Mouse (Mus musculus): ENCODE results near the gene Mylip. TPM values are rescaled to one million over a fixed set of nuclear protein-coding genes. Genes with fewer than 3 reads are reported as not detected.
A peak's percentile ranks its signal among the peaks of the same experiment; 100 is the strongest.

Gene Mylip
- polyA plus RNA-seq, 2 experiments, result 10.9 to 29.6 TPM

- no peaks in the 10 kb centered on the region for H3K36me3 ChIP-seq (ENCODE audit: control insufficient read depth, insufficient read depth, low read length)
- DNase-seq (ENCODE audit: low spot score) (no peak), ATAC-seq (ENCODE audit: low FRiP score, low read depth) (no peak)
- TF ChIP-seq POLR2A (IDR thresholded peaks at IDR 0.05; ENCODE audit: borderline replicate concordance, extremely low read depth, insufficient read depth, insufficient read length), result no peak
- H3K4me3 ChIP-seq (replicated peaks; ENCODE audit: low read length), result no peak overlapping the region
- no peak overlapping the region for H3K9ac ChIP-seq (ENCODE audit: low read depth, low read length, severe bottlenecking)
- H3K4me1 ChIP-seq (ENCODE audit: control insufficient read depth, insufficient read depth, low read length), result peaks cover 14% of the 10 kb centered on the region
- no peak overlapping the region for H3K4me2 ChIP-seq (replicated peaks; ENCODE audit: low read depth, low read length, severe bottlenecking)
- 59% methylated on average over 9 of the region's 9 CpGs for WGBS
- H3K27me3 ChIP-seq (ENCODE audit: control insufficient read depth, insufficient read depth, low read length), result no peaks in the 10 kb centered on the region
- no peaks in the 10 kb centered on the region for H3K9me3 ChIP-seq (ENCODE audit: control insufficient read depth, low read length)
- H3K27ac ChIP-seq (replicated peaks; ENCODE audit: low read depth, low read length), result no peak overlapping the region
Observed at GRCm38 (mm10) chr13:45453033-45453432, 63.5 kb downstream of the Mylip start.

DNA sequence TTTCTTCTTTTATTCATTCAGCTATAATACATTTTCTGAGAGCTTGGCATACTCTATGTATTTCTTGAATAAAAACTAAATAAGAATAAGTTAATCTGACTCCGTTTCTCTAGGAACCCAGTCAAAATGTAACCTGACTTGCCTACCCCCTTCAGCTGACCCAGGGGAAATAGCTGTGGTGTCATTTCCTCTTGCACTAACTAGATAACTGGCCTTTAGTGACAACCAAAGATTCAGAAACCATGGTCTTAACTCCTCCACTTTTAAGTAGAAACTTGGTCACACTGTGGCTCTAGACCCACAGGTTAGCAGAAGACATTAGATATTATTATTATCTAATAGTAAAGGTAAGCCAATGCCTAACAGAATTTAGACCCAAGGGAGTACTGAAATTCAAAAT lies 64.5 kb downstream of the Mylip start:
- H3K27ac ChIP-seq (replicated peaks; ENCODE audit: low read depth, low read length), result peak overlapping the region; percentile 27; the same call in 1 of the 2 replicates
- no peak overlapping the region for H3K4me3 ChIP-seq (replicated peaks; ENCODE audit: low read length)
- no peak overlapping the region for H3K4me2 ChIP-seq (replicated peaks; ENCODE audit: low read depth, low read length, severe bottlenecking)
- H3K4me1 ChIP-seq (ENCODE audit: control insufficient read depth, insufficient read depth, low read length), result peaks cover 14% of the 10 kb centered on the region
- no peaks in the 10 kb centered on the region for H3K9me3 ChIP-seq (ENCODE audit: control insufficient read depth, low read length)
- DNase-seq (ENCODE audit: low spot score), result no peak
- ATAC-seq (ENCODE audit: low FRiP score, low read depth), result no peak
- H3K36me3 ChIP-seq (ENCODE audit: control insufficient read depth, insufficient read depth, low read length), result no peaks in the 10 kb centered on the region
- 74% methylated on average over 1 of the region's 1 CpGs for WGBS
- no peak overlapping the region for H3K9ac ChIP-seq (ENCODE audit: low read depth, low read length, severe bottlenecking)
- H3K27me3 ChIP-seq (ENCODE audit: control insufficient read depth, insufficient read depth, low read length), result no peaks in the 10 kb centered on the region
- no peak for TF ChIP-seq POLR2A (IDR thresholded peaks at IDR 0.05; ENCODE audit: borderline replicate concordance, extremely low read depth, insufficient read depth, insufficient read length)

DNA sequence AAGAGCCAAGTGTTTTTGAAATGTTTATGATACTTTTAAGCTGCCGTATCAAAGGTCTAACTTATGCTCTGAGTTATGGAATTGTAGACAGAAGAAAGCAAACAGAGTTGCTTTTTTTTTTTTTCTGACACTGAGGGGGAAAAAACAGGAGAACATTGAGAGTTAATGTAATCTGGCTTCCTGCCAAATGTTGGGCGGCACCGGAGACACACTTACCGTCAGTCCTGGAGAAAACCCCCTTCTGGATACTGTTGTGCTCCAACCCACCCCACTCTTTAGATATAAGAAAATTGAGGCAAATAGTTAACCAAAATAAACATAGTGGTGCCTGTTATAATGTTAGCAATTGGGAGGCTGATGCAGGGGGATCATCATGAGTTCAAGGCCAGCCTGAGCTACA lies 65.1 kb downstream of the Mylip start:
- H3K4me2 ChIP-seq (replicated peaks; ENCODE audit: low read depth, low read length, severe bottlenecking), result no peak overlapping the region
- ATAC-seq (ENCODE audit: low FRiP score, low read depth), result no peak
- H3K4me3 ChIP-seq (replicated peaks; ENCODE audit: low read length), result no peak overlapping the region
- H3K9me3 ChIP-seq (ENCODE audit: control insufficient read depth, low read length), result no peaks in the 10 kb centered on the region
- WGBS, result 12% methylated on average over 4 of the region's 4 CpGs
- H3K4me1 ChIP-seq (ENCODE audit: control insufficient read depth, insufficient read depth, low read length), result peaks cover 14% of the 10 kb centered on the region
- no peak overlapping the region for H3K9ac ChIP-seq (ENCODE audit: low read depth, low read length, severe bottlenecking)
- DNase-seq (ENCODE audit: low spot score), result peak; percentile 50
- TF ChIP-seq POLR2A (IDR thresholded peaks at IDR 0.05; ENCODE audit: borderline replicate concordance, extremely low read depth, insufficient read depth, insufficient read length), result no peak
- H3K36me3 ChIP-seq (ENCODE audit: control insufficient read depth, insufficient read depth, low read length), result no peaks in the 10 kb centered on the region
- H3K27me3 ChIP-seq (ENCODE audit: control insufficient read depth, insufficient read depth, low read length), result no peaks in the 10 kb centered on the region
- H3K27ac ChIP-seq (replicated peaks; ENCODE audit: low read depth, low read length), result peak overlapping the region; percentile 27; the same call in 1 of the 2 replicates

DNA sequence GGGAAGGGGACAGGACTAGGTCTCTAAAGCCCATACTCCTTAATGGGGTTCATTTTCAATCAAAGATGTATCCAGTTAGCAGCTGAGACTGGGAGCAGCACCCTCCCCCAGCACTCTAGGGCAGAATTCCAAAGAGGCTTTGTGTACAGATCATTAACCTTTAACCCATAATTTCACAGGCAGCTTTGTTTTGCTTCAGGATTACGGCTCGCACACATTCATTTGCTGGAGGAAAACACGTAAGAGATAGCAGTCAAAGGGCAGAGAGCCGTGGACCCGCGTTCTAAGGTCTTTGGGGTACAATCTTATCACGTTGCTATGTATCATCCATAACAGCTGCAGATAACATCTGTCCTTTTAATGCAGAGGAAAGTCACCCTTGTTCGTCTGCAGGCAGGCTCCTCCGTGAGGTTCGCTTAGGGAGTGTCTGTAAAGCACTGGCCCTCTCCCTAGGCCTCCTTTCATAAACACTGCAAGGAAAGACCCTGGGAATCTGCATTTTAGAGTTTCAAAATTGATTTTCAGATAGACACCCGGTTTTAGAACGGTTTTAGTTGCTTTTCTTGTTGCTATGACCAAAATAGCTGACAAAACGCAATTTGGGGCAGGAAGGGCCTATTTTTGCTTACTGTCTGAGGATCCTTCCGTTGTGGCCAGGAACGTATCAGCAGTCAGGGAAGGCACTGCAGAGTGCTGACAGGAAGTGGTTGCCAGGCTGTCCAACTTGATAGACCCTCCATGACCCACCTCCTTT lies 65.7 kb downstream of the Mylip start:
- Histone ChIP-seq H3K4me2 (replicated peaks; ENCODE audit: low read depth, low read length, severe bottlenecking) (no peak overlapping the region), H3K4me3 (replicated peaks; ENCODE audit: low read length) (no peak overlapping the region), H3K9me3 (ENCODE audit: control insufficient read depth, low read length) (no peaks in the 10 kb centered on the region), H3K27ac (replicated peaks; ENCODE audit: low read depth, low read length) (0 out of 2 replicates have a peak overlapping the region, but pooled peaks have one; percentile 27), H3K9ac (ENCODE audit: low read depth, low read length, severe bottlenecking) (no peak overlapping the region), H3K36me3 (ENCODE audit: control insufficient read depth, insufficient read depth, low read length) (no peaks in the 10 kb centered on the region), H3K4me1 (ENCODE audit: control insufficient read depth, insufficient read depth, low read length) (peaks cover 14% of the 10 kb centered on the region), H3K27me3 (ENCODE audit: control insufficient read depth, insufficient read depth, low read length) (no peaks in the 10 kb centered on the region)
- DNase-seq (ENCODE audit: low spot score), result no peak
- ATAC-seq (ENCODE audit: low FRiP score, low read depth), result no peak
- TF ChIP-seq POLR2A (IDR thresholded peaks at IDR 0.05; ENCODE audit: borderline replicate concordance, extremely low read depth, insufficient read depth, insufficient read length), result no peak
- 32% methylated on average over 15 of the region's 15 CpGs for WGBS

GRCm38 (mm10) chr13:45455862-45456192 lies 66.3 kb downstream of the Mylip start:
- Histone ChIP-seq H3K27ac (replicated peaks; ENCODE audit: low read depth, low read length) (no peak overlapping the region), H3K9ac (ENCODE audit: low read depth, low read length, severe bottlenecking) (no peak overlapping the region)
- 65% methylated on average over 2 of the region's 2 CpGs for WGBS

More at GRCm38 (mm10) chr13:45455862-45456192, 66.3 kb downstream of the Mylip start:
- Histone ChIP-seq H3K4me3 (replicated peaks; ENCODE audit: low read length) (no peak overlapping the region), H3K27me3 (ENCODE audit: control insufficient read depth, insufficient read depth, low read length) (no peaks in the 10 kb centered on the region), H3K4me1 (ENCODE audit: control insufficient read depth, insufficient read depth, low read length) (peaks cover 14% of the 10 kb centered on the region), H3K9me3 (ENCODE audit: control insufficient read depth, low read length) (no peaks in the 10 kb centered on the region), H3K36me3 (ENCODE audit: control insufficient read depth, insufficient read depth, low read length) (no peaks in the 10 kb centered on the region), H3K4me2 (replicated peaks; ENCODE audit: low read depth, low read length, severe bottlenecking) (no peak overlapping the region)
- DNase-seq (ENCODE audit: low spot score) (no peak), ATAC-seq (ENCODE audit: low FRiP score, low read depth) (no peak)
- TF ChIP-seq POLR2A (IDR thresholded peaks at IDR 0.05; ENCODE audit: borderline replicate concordance, extremely low read depth, insufficient read depth, insufficient read length), result no peak

All from limb, embryonic 14.5 days (tissue).